Mouse (Mus musculus) kidney, postnatal 0 days (tissue): ENCODE measurements around the gene Aftph. TPM values are rescaled to one million over a fixed set of nuclear protein-coding genes. Genes with fewer than 3 reads are reported as not detected.
A peak's percentile ranks its signal among the peaks of the same experiment; 100 is the strongest.

Source experiments
- ATAC-seq: fragments of 200-750 bp; cut with Nextera tagmentation; replicated peaks from 2 replicates; pipeline ENCODE4 v1.8.0; 2017; ENCODE audit warnings: low read depth, moderate number of reproducible peaks, moderate TSS enrichment, moderate library complexity; ENCODE audit not compliant: low FRiP score
- DNase-seq: peaks from one replicate; pipeline ENCODE4 v3.0.0-alpha.2; 2016; ENCODE audit warnings: low spot score
- H3K27ac ChIP-seq: fragments of 300-500 bp; sonication (generic); 2 replicates; pipeline ENCODE4 v1.5.1; 2014; ENCODE audit warnings: mild to moderate bottlenecking
- H3K27me3 ChIP-seq: fragments of 300-500 bp; sonication (generic); 2 replicates; pipeline ENCODE4 v1.6.1; 2014; ENCODE audit warnings: low read length, mixed read lengths; ENCODE audit not compliant: insufficient read depth
- H3K36me3 ChIP-seq: fragments of 300-500 bp; sonication (generic); 2 replicates; pipeline ENCODE4 v1.6.1; 2014; ENCODE audit warnings: low read length, mixed read lengths; ENCODE audit not compliant: insufficient read depth
- H3K4me1 ChIP-seq: fragments of 300-500 bp; sonication (generic); replicated peaks from 2 replicates; pipeline ENCODE4 v1.6.1; 2014; ENCODE audit warnings: antibody characterized with exemption, low read length, mixed read lengths; ENCODE audit not compliant: insufficient read depth
- H3K4me2 ChIP-seq: fragments of 300-500 bp; sonication (generic); 2 replicates; pipeline ENCODE4 v1.6.1; 2014; ENCODE audit warnings: mild to moderate bottlenecking, low read length, moderate library complexity, mixed read lengths
- H3K4me3 ChIP-seq: fragments of 300-500 bp; sonication (generic); replicated peaks from 2 replicates; pipeline ENCODE4 v1.5.1; 2014; ENCODE audit warnings: low read depth, low read length
- H3K9ac ChIP-seq: fragments of 300-500 bp; sonication (generic); 2 replicates; pipeline ENCODE4 v1.6.1; 2014; ENCODE audit warnings: low read depth, low read length
- H3K9me3 ChIP-seq: fragments of 300-500 bp; sonication (generic); replicated peaks from 2 replicates; pipeline ENCODE4 v1.6.1; 2016; ENCODE audit warnings: low read length, inconsistent platforms, mixed read lengths
- CTCF ChIP-seq: IDR thresholded peaks from 2 replicates; pipeline ENCODE4 v1.5.1; 2016; ENCODE audit warnings: antibody characterized with exemption, low read depth, mild to moderate bottlenecking, moderate library complexity
- WGBS: fragments of 180-500 bp; shearing (Covaris S2); extraction: QIAGEN DNeasy Blood & Tissue Kit; methylation state at CpG from one replicate; pipeline ENCODE4 v1.1.7; 2014; 5-methylcytosine and 5-hydroxymethylcytosine counted together
- polyA plus RNA-seq: library from polyadenylated mRNA; unstranded; fragments of >200 nt; fragmentation: Nextera tagmentation; extraction: Ambion mirVana; gene quantifications from 2 replicates; pipeline ENCODE4 v1.2.1, GENCODE M21; 2015

Aftph gene
- polyA plus RNA-seq, 1 experiment from 2014 or later: 25.1 TPM

GRCm38 (mm10) chr11:20650006-20650639 is 91.3 kb downstream of the Aftph start:
- Histone ChIP-seq H3K27me3 (no peaks in the 10 kb centered on the region), H3K27ac (no peak overlapping the region), H3K4me2 (no peak overlapping the region), H3K9me3 (no peaks in the 10 kb centered on the region), H3K9ac (no peak overlapping the region), H3K36me3 (peaks cover 11% of the 10 kb centered on the region), H3K4me1 (peaks cover 17% of the 10 kb centered on the region), H3K4me3 (no peak overlapping the region)
- no peak for ATAC-seq
- 88% methylated on average over 17 of the region's 17 CpGs for WGBS
- TF ChIP-seq CTCF: no peak
- no peak for DNase-seq

GRCm38 (mm10) chr11:20649477-20649876 is 91.9 kb downstream of the Aftph start:
- H3K9me3 ChIP-seq: no peaks in the 10 kb centered on the region
- H3K27ac ChIP-seq: no peak overlapping the region
- peaks cover 21% of the 10 kb centered on the region for H3K4me1 ChIP-seq
- TF ChIP-seq CTCF: no peak
- peaks cover 11% of the 10 kb centered on the region for H3K36me3 ChIP-seq
- H3K4me2 ChIP-seq: no peak overlapping the region
- H3K27me3 ChIP-seq: no peaks in the 10 kb centered on the region
- no peak for DNase-seq
- no peak overlapping the region for H3K9ac ChIP-seq
- ATAC-seq: no peak
- H3K4me3 ChIP-seq: no peak overlapping the region
- WGBS: 91% methylated on average over 5 of the region's 5 CpGs

GRCm38 (mm10) chr11:20647902-20648625 is 93.3 kb downstream of the Aftph start:
- no peak for TF ChIP-seq CTCF
- no peaks in the 10 kb centered on the region for H3K9me3 ChIP-seq
- ATAC-seq (peak; percentile 82), DNase-seq (peak; percentile 78)
- H3K4me3 ChIP-seq: no peak overlapping the region
- 33% methylated on average over 19 of the region's 19 CpGs for WGBS
- no peak overlapping the region for H3K4me2 ChIP-seq
- H3K27me3 ChIP-seq: no peaks in the 10 kb centered on the region
- H3K27ac ChIP-seq: peak overlapping the region; percentile 27
- no peak overlapping the region for H3K9ac ChIP-seq
- H3K36me3 ChIP-seq: peaks cover 11% of the 10 kb centered on the region
- peaks cover 23% of the 10 kb centered on the region for H3K4me1 ChIP-seq

GRCm38 (mm10) chr11:20646986-20647726 is 94.2 kb downstream of the Aftph start:
- no peak for TF ChIP-seq CTCF
- Histone ChIP-seq H3K27me3 (no peaks in the 10 kb centered on the region), H3K4me3 (no peak overlapping the region), H3K4me2 (no peak overlapping the region), H3K9me3 (no peaks in the 10 kb centered on the region), H3K9ac (no peak overlapping the region), H3K27ac (peak overlapping the region; percentile 48), H3K4me1 (peaks cover 23% of the 10 kb centered on the region), H3K36me3 (peaks cover 11% of the 10 kb centered on the region)
- ATAC-seq (0 out of 2 replicates have a peak, but pooled peaks have one; percentile 21), DNase-seq (peak; percentile 32)
- WGBS: 24% methylated on average over 10 of the region's 10 CpGs

GRCm38 (mm10) chr11:20646142-20646541 is 95.2 kb downstream of the Aftph start:
- DNase-seq (no peak), ATAC-seq (no peak)
- H3K4me3 ChIP-seq: no peak overlapping the region
- H3K27ac ChIP-seq: no peak overlapping the region
- H3K9ac ChIP-seq: no peak overlapping the region
- no peak overlapping the region for H3K4me2 ChIP-seq
- H3K4me1 ChIP-seq: peaks cover 23% of the 10 kb centered on the region
- TF ChIP-seq CTCF: no peak
- H3K27me3 ChIP-seq: no peaks in the 10 kb centered on the region
- peaks cover 11% of the 10 kb centered on the region for H3K36me3 ChIP-seq
- WGBS: 66% methylated on average over 6 of the region's 6 CpGs
- no peaks in the 10 kb centered on the region for H3K9me3 ChIP-seq

GRCm38 (mm10) chr11:20645521-20645920 is 95.9 kb downstream of the Aftph start:
- peaks cover 28% of the 10 kb centered on the region for H3K4me1 ChIP-seq
- no peak overlapping the region for H3K4me2 ChIP-seq
- 83% methylated on average over 3 of the region's 3 CpGs for WGBS
- no peak overlapping the region for H3K4me3 ChIP-seq
- DNase-seq (no peak), ATAC-seq (no peak)
- no peak for TF ChIP-seq CTCF
- peaks cover 8% of the 10 kb centered on the region for H3K36me3 ChIP-seq
- no peaks in the 10 kb centered on the region for H3K27me3 ChIP-seq
- H3K27ac ChIP-seq: 0 out of 2 replicates have a peak overlapping the region, but pooled peaks have one; percentile 0
- H3K9me3 ChIP-seq: no peaks in the 10 kb centered on the region
- no peak overlapping the region for H3K9ac ChIP-seq
